Mouse (Mus musculus) midbrain, embryonic 16.5 days (tissue): ENCODE results near the gene Ap1m2. TPM values are rescaled to one million over a fixed set of nuclear protein-coding genes. Genes with fewer than 3 reads are reported as not detected.
A peak's percentile ranks its signal among the peaks of the same experiment; 100 is the strongest.
"Not testable (repeated sequence)": the region's sequence is repeated elsewhere in the genome, so short reads cannot be mapped to it uniquely, and the experiment has no call there.

Experiments used
- ATAC-seq: fragments of 200-750 bp; cut with Nextera tagmentation; 2 replicates; pipeline ENCODE4 v1.8.0; 2017; ENCODE audit warnings: moderate TSS enrichment
- H3K27ac ChIP-seq: fragments of 300-500 bp; sonication (generic); 2 replicates; pipeline ENCODE4 v1.5.1; 2014; ENCODE audit warnings: mild to moderate bottlenecking, low read length, mixed read lengths
- H3K27me3 ChIP-seq: fragments of 300-500 bp; sonication (generic); 2 replicates; pipeline ENCODE4 v1.6.1; 2014; ENCODE audit warnings: low read depth, low read length, mixed read lengths; ENCODE audit not compliant: control insufficient read depth, insufficient read depth
- H3K36me3 ChIP-seq: fragments of 300-500 bp; sonication (generic); 2 replicates; pipeline ENCODE4 v1.6.1; 2014; ENCODE audit warnings: mild to moderate bottlenecking, low read length, moderate library complexity, mixed read lengths; ENCODE audit not compliant: control insufficient read depth, insufficient read depth
- H3K4me1 ChIP-seq: fragments of 300-500 bp; sonication (generic); 2 replicates; pipeline ENCODE4 v1.6.1; 2014; ENCODE audit warnings: mild to moderate bottlenecking, low read length, mixed read lengths; ENCODE audit not compliant: control insufficient read depth, insufficient read depth
- H3K4me2 ChIP-seq: fragments of 300-500 bp; sonication (generic); 2 replicates; pipeline ENCODE4 v1.6.1; 2014; ENCODE audit warnings: mild to moderate bottlenecking, low read length, mixed read lengths
- H3K4me3 ChIP-seq: fragments of 300-500 bp; sonication (generic); 2 replicates; pipeline ENCODE4 v1.5.1; 2014; ENCODE audit warnings: low read depth, mild to moderate bottlenecking, low read length, moderate library complexity, mixed read lengths
- H3K9ac ChIP-seq: fragments of 300-500 bp; sonication (generic); 2 replicates; pipeline ENCODE4 v1.6.1; 2014; ENCODE audit warnings: low read depth, low read length, mixed read lengths
- H3K9me3 ChIP-seq: fragments of 300-500 bp; sonication (generic); replicated peaks from 2 replicates; pipeline ENCODE4 v1.6.1; 2014; ENCODE audit warnings: mild to moderate bottlenecking, low read length, mixed read lengths; ENCODE audit not compliant: control insufficient read depth, poor library complexity, severe bottlenecking
- WGBS: fragments of 180-500 bp; shearing (Covaris S2); extraction: QIAGEN DNeasy Blood & Tissue Kit; methylation state at CpG from one replicate; pipeline ENCODE4 v1.1.7; 2014; 5-methylcytosine and 5-hydroxymethylcytosine counted together
- polyA plus RNA-seq: library from polyadenylated mRNA; unstranded; fragments of >200 nt; fragmentation: Nextera tagmentation; extraction: Ambion mirVana; gene quantifications from 2 replicates; pipeline ENCODE4 v1.2.1, GENCODE M21; 2015

Gene Ap1m2
- polyA plus RNA-seq, 1 experiment from 2014 or later: 2.1 TPM

GRCm38 (mm10) chr9:21331365-21332140, 19.4 kb upstream of the Ap1m2 start:
- H3K27ac ChIP-seq: no peak overlapping the region
- peaks cover 5% of the 10 kb centered on the region; the same call in 1 of the 2 replicates for H3K4me1 ChIP-seq
- H3K4me2 ChIP-seq: no peak overlapping the region
- H3K27me3 ChIP-seq: no peaks in the 10 kb centered on the region
- no peak overlapping the region for H3K9ac ChIP-seq
- H3K36me3 ChIP-seq: no peaks in the 10 kb centered on the region
- WGBS: 77% methylated on average over 12 of the region's 12 CpGs
- no peak for ATAC-seq
- H3K9me3 ChIP-seq: no peaks in the 10 kb centered on the region
- H3K4me3 ChIP-seq: no peak overlapping the region

- Histone ChIP-seq H3K4me3 (no peak overlapping the region), H3K27ac (no peak overlapping the region), H3K27me3 (no peaks in the 10 kb centered on the region), H3K9me3 (no peaks in the 10 kb centered on the region), H3K36me3 (no peaks in the 10 kb centered on the region), H3K4me1 (peaks cover 5% of the 10 kb centered on the region; the same call in 1 of the 2 replicates), H3K4me2 (no peak overlapping the region), H3K9ac (no peak overlapping the region)
- no peak for ATAC-seq
- 92% methylated on average over 10 of the region's 10 CpGs for WGBS
These were observed 17.7 kb upstream of the Ap1m2 start for GRCm38 (mm10) chr9:21329699-21330289.

- ATAC-seq: no peak
- no peak overlapping the region for H3K27ac ChIP-seq
- no peak overlapping the region for H3K9ac ChIP-seq
- H3K36me3 ChIP-seq: no peaks in the 10 kb centered on the region
- WGBS: 79% methylated on average over 3 of the region's 5 CpGs
- no peak overlapping the region for H3K4me3 ChIP-seq
- H3K27me3 ChIP-seq: no peaks in the 10 kb centered on the region
- H3K9me3 ChIP-seq: no peaks in the 10 kb centered on the region
- H3K4me2 ChIP-seq: no peak overlapping the region
- H3K4me1 ChIP-seq: peaks cover 5% of the 10 kb centered on the region; the same call in 1 of the 2 replicates
These were observed 16.9 kb upstream of the Ap1m2 start for GRCm38 (mm10) chr9:21329041-21329440.

- 85% methylated on average over 3 of the region's 3 CpGs for WGBS
- Histone ChIP-seq H3K27ac (no peak overlapping the region), H3K4me2 (no peak overlapping the region), H3K4me1 (peaks cover 5% of the 10 kb centered on the region; the same call in 1 of the 2 replicates), H3K27me3 (no peaks in the 10 kb centered on the region), H3K36me3 (no peaks in the 10 kb centered on the region), H3K9me3 (no peaks in the 10 kb centered on the region), H3K4me3 (no peak overlapping the region), H3K9ac (no peak overlapping the region)
- no peak for ATAC-seq
These were observed 15.9 kb upstream of the Ap1m2 start for GRCm38 (mm10) chr9:21328041-21328440.

GRCm38 (mm10) chr9:21327569-21327968, 15.4 kb upstream of the Ap1m2 start:
- Histone ChIP-seq H3K9ac (no peak overlapping the region), H3K36me3 (no peaks in the 10 kb centered on the region), H3K4me3 (no peak overlapping the region), H3K4me2 (no peak overlapping the region), H3K4me1 (peaks cover 3% of the 10 kb centered on the region; the same call in 1 of the 2 replicates), H3K27ac (no peak overlapping the region), H3K9me3 (no peaks in the 10 kb centered on the region), H3K27me3 (no peaks in the 10 kb centered on the region)
- WGBS: 80% methylated on average over 3 of the region's 3 CpGs
- ATAC-seq: no peak

- H3K27ac ChIP-seq: no peak overlapping the region
- H3K4me2 ChIP-seq: no peak overlapping the region
- H3K36me3 ChIP-seq: no peaks in the 10 kb centered on the region
- H3K4me1 ChIP-seq: peaks cover 13% of the 10 kb centered on the region
- H3K9ac ChIP-seq: no peak overlapping the region
- no peak for ATAC-seq
- WGBS: 93% methylated on average over 11 of the region's 11 CpGs
- no peaks in the 10 kb centered on the region for H3K27me3 ChIP-seq
- no peak overlapping the region for H3K4me3 ChIP-seq
- no peaks in the 10 kb centered on the region for H3K9me3 ChIP-seq
These were observed 12.1 kb upstream of the Ap1m2 start for GRCm38 (mm10) chr9:21324269-21324668.

GRCm38 (mm10) chr9:21322917-21323297, 10.8 kb upstream of the Ap1m2 start:
- ATAC-seq, H3K27ac ChIP-seq, H3K9ac ChIP-seq, H3K4me2 ChIP-seq, H3K4me3 ChIP-seq, H3K36me3 ChIP-seq, H3K27me3 ChIP-seq, H3K9me3 ChIP-seq: not testable (repeated sequence)
- WGBS: 94% methylated on average over 8 of the region's 8 CpGs
- peaks cover 13% of the 10 kb centered on the region for H3K4me1 ChIP-seq

- H3K4me1 ChIP-seq: peaks cover 13% of the 10 kb centered on the region
- ATAC-seq: no peak
- no peak overlapping the region for H3K4me3 ChIP-seq
- no peaks in the 10 kb centered on the region for H3K36me3 ChIP-seq
- H3K4me2 ChIP-seq: peak overlapping the region; percentile 60; the same call in 1 of the 2 replicates
- H3K27ac ChIP-seq: no peak overlapping the region
- no peaks in the 10 kb centered on the region for H3K9me3 ChIP-seq
- H3K9ac ChIP-seq: no peak overlapping the region
- 86% methylated on average over 19 of the region's 19 CpGs for WGBS
- no peaks in the 10 kb centered on the region for H3K27me3 ChIP-seq
These were observed 10.2 kb upstream of the Ap1m2 start for GRCm38 (mm10) chr9:21322211-21322916.

GRCm38 (mm10) chr9:21321513-21321835, 9.3 kb upstream of the Ap1m2 start:
- H3K4me1 ChIP-seq: peaks cover 13% of the 10 kb centered on the region
- peak overlapping the region; percentile 80 for H3K9ac ChIP-seq
- H3K36me3 ChIP-seq: no peaks in the 10 kb centered on the region
- peak overlapping the region; percentile 60 for H3K4me2 ChIP-seq
- no peaks in the 10 kb centered on the region for H3K9me3 ChIP-seq
- ATAC-seq: no peak
- no peak overlapping the region for H3K27ac ChIP-seq
- peak overlapping the region; percentile 64 for H3K4me3 ChIP-seq
- 16% methylated on average over 6 of the region's 6 CpGs for WGBS
- no peaks in the 10 kb centered on the region for H3K27me3 ChIP-seq
